Mouse (Mus musculus) myocyte (in vitro differentiated cells): ENCODE measurements at regions not wholly inside any gene's neighbourhood (a gene's known extent, or its start where the extent isn't known, plus 50 kb on each side); places are given as distances from the start of the nearest gene placed in this dataset.

Experiments
- H3K27me3 ChIP-seq: one replicate; pipeline ENCODE4 v1.6.1; 2011; ENCODE audit not compliant: control insufficient read depth, insufficient read depth, insufficient read length
- H3K36me3 ChIP-seq: one replicate; pipeline ENCODE4 v1.6.1; 2011; ENCODE audit not compliant: control insufficient read depth, insufficient read depth
- H3K4me2 ChIP-seq: one replicate; pipeline ENCODE4 v1.6.1; 2011; ENCODE audit warnings: low read depth, control low read depth
- H3K4me3 ChIP-seq: one replicate; pipeline ENCODE4 v1.5.1; 2011; ENCODE audit warnings: mild to moderate bottlenecking, control low read depth, moderate library complexity
- H3K79me2 ChIP-seq: one replicate; pipeline ENCODE4 v1.6.1; 2011; ENCODE audit not compliant: control insufficient read depth, insufficient read depth
- H3ac ChIP-seq: one replicate; pipeline ENCODE4 v1.6.1; 2011; ENCODE audit not compliant: control insufficient read depth, insufficient read length
- CEBPB ChIP-seq: IDR thresholded peaks from 2 replicates; pipeline ENCODE4 v1.6.1; 2011; ENCODE audit warnings: mild to moderate bottlenecking, moderate library complexity; ENCODE audit not compliant: poor library complexity, insufficient read depth, severe bottlenecking
- E2F4 ChIP-seq: IDR thresholded peaks from one replicate; pipeline ENCODE4 v1.6.1; 2011; ENCODE audit warnings: mild to moderate bottlenecking, control low read depth, moderate library complexity; ENCODE audit not compliant: insufficient read depth
- MAX ChIP-seq: IDR thresholded peaks from one replicate; pipeline ENCODE4 v1.6.1; 2011; ENCODE audit warnings: low read depth, mild to moderate bottlenecking, control low read depth
- MYOD1 ChIP-seq, 3 experiments: IDR thresholded peaks; one replicate each; pipeline ENCODE4 v1.6.1; 2011; ENCODE audit warnings: control low read depth in 2 of 3, low read depth in 2 of 3, mild to moderate bottlenecking in 2 of 3, moderate library complexity in 1 of 3; ENCODE audit not compliant: insufficient read length in 2 of 3, control insufficient read depth in 1 of 3
- MYOG ChIP-seq, 3 experiments: IDR thresholded peaks; one replicate each; pipeline ENCODE4 v1.6.1; 2011; ENCODE audit warnings: control low read depth in 2 of 3, low read depth in 2 of 3, mild to moderate bottlenecking in 2 of 3; ENCODE audit not compliant: insufficient read length in 2 of 3, control insufficient read depth in 1 of 3, insufficient read depth in 1 of 3
- POLR2A ChIP-seq: IDR thresholded peaks from one replicate; pipeline ENCODE4 v1.6.1; 2011; ENCODE audit warnings: low read depth, mild to moderate bottlenecking, control low read depth, moderate library complexity; ENCODE audit not compliant: insufficient read length
- POLR2AphosphoS2 ChIP-seq: IDR thresholded peaks from one replicate; pipeline ENCODE4 v1.6.1; 2011; ENCODE audit warnings: low read depth, control low read depth; ENCODE audit not compliant: insufficient read length
- REST ChIP-seq: IDR thresholded peaks from one replicate; pipeline ENCODE4 v1.6.1; 2011; ENCODE audit warnings: mild to moderate bottlenecking, control low read depth, moderate library complexity; ENCODE audit not compliant: insufficient read depth, insufficient read length
- SRF ChIP-seq: IDR thresholded peaks from one replicate; pipeline ENCODE4 v1.6.1; 2011; ENCODE audit warnings: low read depth; ENCODE audit not compliant: control insufficient read depth, insufficient read length
- TCF12 ChIP-seq: IDR thresholded peaks from one replicate; pipeline ENCODE4 v1.6.1; 2011; ENCODE audit warnings: mild to moderate bottlenecking, control low read depth; ENCODE audit not compliant: poor library complexity, insufficient read depth, severe bottlenecking
- TCF3 ChIP-seq: IDR thresholded peaks from one replicate; pipeline ENCODE4 v1.6.1; 2011; ENCODE audit warnings: low read depth, control low read depth; ENCODE audit not compliant: insufficient read length
- USF1 ChIP-seq: IDR thresholded peaks from one replicate; pipeline ENCODE4 v1.6.1; 2011; ENCODE audit warnings: low read depth, mild to moderate bottlenecking, control low read depth, moderate library complexity

DNA sequence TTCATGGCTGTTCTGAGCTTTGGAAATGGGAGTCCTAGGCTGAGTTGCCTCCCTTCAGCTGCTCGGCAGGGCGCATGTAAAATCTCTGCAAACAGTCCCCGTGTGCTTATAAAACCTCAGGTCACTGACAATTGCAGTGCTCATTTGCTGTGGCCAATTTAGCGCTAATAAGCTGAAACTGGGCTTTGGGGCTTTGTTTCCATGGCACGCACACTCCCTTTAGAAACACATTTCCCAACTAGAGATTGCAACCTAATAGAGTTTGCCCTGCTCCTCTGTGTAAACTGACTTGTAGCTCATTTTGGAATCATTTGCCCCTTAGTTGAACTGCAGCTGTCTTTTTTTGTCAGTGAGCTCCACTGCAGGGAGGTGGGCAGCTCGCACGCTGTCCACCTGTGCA is 148.7 kb upstream of the Npvf start:
- Histone ChIP-seq H3K79me2 (no peaks in the 10 kb centered on the region), H3K36me3 (no peaks in the 10 kb centered on the region), H3ac (no peak overlapping the region), H3K4me3 (no peak overlapping the region), H3K27me3 (no peaks in the 10 kb centered on the region), H3K4me2 (no peak overlapping the region)
- TF ChIP-seq USF1, result no peak
- TF ChIP-seq E2F4, result no peak
- no peak for TF ChIP-seq MYOD1 (IDR thresholded peaks at IDR 0.05; ENCODE audit: control insufficient read depth in 1 of 3, insufficient read length in 2 of 3, low read depth in 2 of 3)
- no peak for TF ChIP-seq TCF12
- TF ChIP-seq MYOG (IDR thresholded peaks at IDR 0.05; ENCODE audit: control insufficient read depth in 1 of 3, insufficient read depth in 1 of 3, insufficient read length in 2 of 3, low read depth in 2 of 3), result no peak
- no peak for TF ChIP-seq TCF3
- no peak for TF ChIP-seq CEBPB
- TF ChIP-seq POLR2AphosphoS2, result no peak
- no peak for TF ChIP-seq REST
- no peak for TF ChIP-seq POLR2A
- TF ChIP-seq MAX, result no peak

DNA sequence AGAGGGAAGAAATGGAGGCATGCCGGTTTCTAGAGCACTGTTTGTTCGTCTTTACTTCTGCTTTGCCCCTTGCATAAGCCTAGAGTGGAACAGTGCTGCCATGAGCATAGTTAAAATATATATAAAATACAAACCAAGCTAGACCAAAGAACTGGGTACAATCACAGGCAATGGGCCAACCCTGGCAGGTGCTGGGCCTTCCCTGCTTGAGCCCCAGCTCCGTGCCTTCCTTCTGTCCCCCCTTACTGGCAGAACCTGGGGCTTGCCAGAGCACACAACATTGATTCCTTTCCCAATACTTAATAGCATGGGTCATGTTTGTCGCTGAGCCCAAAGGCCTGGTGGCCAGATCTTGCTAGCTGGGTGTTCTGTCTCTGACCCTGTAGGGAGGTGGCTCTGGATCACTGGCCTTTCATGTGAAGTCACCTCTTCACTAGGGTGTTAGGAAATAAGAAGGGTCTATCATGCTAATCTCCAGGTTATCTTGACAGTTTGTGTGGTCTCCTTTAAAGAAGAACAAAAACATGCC is 150.3 kb upstream of the Npvf start:
- Histone ChIP-seq H3K4me3 (no peak overlapping the region), H3ac (no peak overlapping the region), H3K4me2 (no peak overlapping the region), H3K27me3 (no peaks in the 10 kb centered on the region), H3K79me2 (no peaks in the 10 kb centered on the region), H3K36me3 (no peaks in the 10 kb centered on the region)
- TF ChIP-seq CEBPB (no peak), POLR2AphosphoS2 (no peak), SRF (no peak), USF1 (no peak), MYOD1 (IDR thresholded peaks at IDR 0.05; ENCODE audit: control insufficient read depth in 1 of 3, insufficient read length in 2 of 3, low read depth in 2 of 3) (no peak)

DNA sequence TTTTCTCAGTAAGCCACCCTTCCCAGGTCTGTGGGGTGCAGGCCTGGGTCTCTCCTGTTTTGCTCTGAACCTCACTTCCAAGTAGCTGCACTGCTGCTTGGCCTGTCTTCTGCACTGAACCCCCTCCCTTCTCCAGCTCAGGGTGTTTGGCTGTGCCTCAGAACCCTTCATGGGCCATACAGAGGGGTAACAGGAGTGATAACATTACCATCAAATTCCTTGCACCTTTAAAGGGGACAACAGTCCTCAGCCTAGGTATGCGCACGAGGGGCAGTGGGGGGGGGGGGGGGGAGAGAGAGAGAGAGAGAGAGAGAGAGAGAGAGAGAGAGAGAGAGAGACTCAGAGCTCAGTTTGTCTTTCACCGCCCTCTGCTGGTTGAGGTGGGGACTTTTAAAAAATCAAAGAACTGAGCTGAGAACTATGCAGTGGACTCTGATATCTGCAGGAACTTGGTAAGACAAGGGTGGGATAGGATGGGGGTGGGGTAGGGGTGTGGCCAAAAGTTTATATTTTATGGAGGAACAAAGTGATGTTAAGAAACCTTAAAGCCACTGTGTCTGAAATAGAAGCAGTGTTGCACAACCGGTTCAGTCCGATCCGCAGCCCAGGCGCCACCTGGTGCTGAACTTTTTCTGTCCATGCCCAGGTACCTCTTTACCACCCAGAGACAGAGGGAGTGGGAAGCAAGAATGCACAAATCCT is 152.3 kb upstream of the Npvf start:
- Histone ChIP-seq H3K27me3 (no peaks in the 10 kb centered on the region), H3K4me3 (no peak overlapping the region), H3K79me2 (no peaks in the 10 kb centered on the region), H3ac (no peak overlapping the region), H3K4me2 (no peak overlapping the region), H3K36me3 (no peaks in the 10 kb centered on the region)
- TF ChIP-seq REST (no peak), CEBPB (peak; percentile 80)

DNA sequence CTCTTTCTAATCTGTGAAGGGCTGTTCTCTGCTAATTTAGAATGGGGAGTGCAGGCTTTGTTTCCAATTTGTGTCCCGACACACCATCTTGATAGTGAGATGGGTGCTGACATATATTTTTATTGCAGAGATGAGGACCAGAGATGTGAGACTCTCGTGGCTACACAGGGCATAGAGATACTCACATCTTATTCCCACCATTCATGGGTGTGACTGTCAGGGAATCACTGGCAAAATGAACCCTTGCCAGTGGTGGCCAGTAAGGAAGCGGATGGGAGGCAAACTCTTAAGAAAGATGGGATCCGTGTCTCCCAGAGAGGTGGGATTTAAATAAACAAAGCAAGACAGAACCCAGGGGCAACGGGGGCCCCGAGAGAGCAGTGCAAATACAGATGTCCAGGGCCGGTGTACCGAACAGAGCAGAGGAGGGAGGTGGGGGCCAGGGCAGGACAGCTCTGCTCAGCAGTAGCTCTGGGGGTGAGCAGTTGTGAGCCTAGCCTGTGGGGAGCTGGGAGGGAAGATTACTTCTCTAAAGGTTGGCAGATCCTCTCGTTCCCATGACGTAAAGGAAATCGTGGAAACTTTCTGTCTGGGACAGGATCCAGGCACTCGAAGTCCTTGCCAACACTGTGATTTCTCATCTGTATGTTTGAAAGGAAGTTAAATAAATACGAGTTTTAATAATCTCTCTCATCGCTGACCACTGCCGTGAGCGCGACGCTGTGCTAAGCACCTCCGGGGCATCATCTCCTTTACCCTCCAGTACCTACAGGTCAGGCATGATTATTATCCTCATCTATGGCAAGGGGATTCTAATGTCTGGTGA is 153.2 kb upstream of the Npvf start:
- Histone ChIP-seq H3K36me3 (no peaks in the 10 kb centered on the region), H3ac (no peak overlapping the region), H3K4me3 (no peak overlapping the region), H3K79me2 (no peaks in the 10 kb centered on the region), H3K27me3 (peaks cover 4% of the 10 kb centered on the region), H3K4me2 (peak overlapping the region; percentile 35)
- TF ChIP-seq MYOG (IDR thresholded peaks at IDR 0.05; ENCODE audit: control insufficient read depth in 1 of 3, insufficient read depth in 1 of 3, insufficient read length in 2 of 3, low read depth in 2 of 3) (no peak), MAX (no peak)

DNA sequence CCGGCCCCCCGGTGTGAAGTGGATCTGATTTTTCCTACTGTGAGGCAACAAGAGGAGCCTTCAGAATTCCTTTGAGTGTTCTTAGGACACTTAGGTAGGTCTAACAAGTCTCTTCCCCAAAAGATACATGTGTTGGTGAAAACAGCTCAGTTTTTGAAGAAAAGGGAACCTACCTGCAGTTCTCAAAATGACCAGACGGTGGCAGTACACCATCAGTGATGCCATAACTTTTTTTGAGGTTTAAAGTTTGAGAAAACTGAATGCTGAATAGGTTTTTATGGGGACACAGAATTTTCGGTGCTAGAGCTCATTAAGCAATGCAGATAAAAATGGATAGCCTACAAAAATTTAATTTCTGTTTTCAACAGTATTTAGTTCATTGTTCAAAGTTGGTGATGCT is 153.9 kb upstream of the Npvf start:
- TF ChIP-seq USF1 (no peak), POLR2AphosphoS2 (no peak), SRF (no peak), CEBPB (no peak), MAX (no peak), TCF3 (no peak), TCF12 (no peak)
- no peak overlapping the region for H3ac ChIP-seq
- peak overlapping the region; percentile 35 for H3K4me2 ChIP-seq
- H3K36me3 ChIP-seq, result no peaks in the 10 kb centered on the region
- H3K79me2 ChIP-seq, result no peaks in the 10 kb centered on the region
- peaks cover 8% of the 10 kb centered on the region for H3K27me3 ChIP-seq
- no peak overlapping the region for H3K4me3 ChIP-seq
